Mouse (Mus musculus): Measurements from ENCODE around the gene Cfap97d1.
A peak's percentile ranks its signal among the peaks of the same experiment; 100 is the strongest.
"Not testable (repeated sequence)": the region's sequence is repeated elsewhere in the genome, so short reads cannot be mapped to it uniquely, and the experiment has no call there.

Gene Cfap97d1

GRCm38 (mm10) chr11:101973496-101973895 is 10.6 kb upstream of the Cfap97d1 start:
- no peak for DNase-seq (ENCODE audit: low read depth, low spot score)

GRCm38 (mm10) chr11:101974181-101974580 is 9.9 kb upstream of the Cfap97d1 start:
- no peak for DNase-seq (ENCODE audit: low read depth, low spot score)

- DNase-seq (ENCODE audit: low read depth, low spot score): no peak
Measured at GRCm38 (mm10) chr11:101974923-101975322, 9.2 kb upstream of the Cfap97d1 start.

GRCm38 (mm10) chr11:101976949-101977348 is 7.1 kb upstream of the Cfap97d1 start:
- DNase-seq (ENCODE audit: low read depth, low spot score): no peak

GRCm38 (mm10) chr11:101979140-101979539 is 4.9 kb upstream of the Cfap97d1 start:
- DNase-seq (ENCODE audit: low read depth, low spot score): no peak

- DNase-seq (ENCODE audit: low read depth, low spot score): no peak
Measured at GRCm38 (mm10) chr11:101980603-101981157, 3.4 kb upstream of the Cfap97d1 start.

- no peak for DNase-seq (ENCODE audit: low read depth, low spot score)
Measured at GRCm38 (mm10) chr11:101981850-101982249, 2.2 kb upstream of the Cfap97d1 start.

- no peak for DNase-seq (ENCODE audit: low read depth, low spot score)
Measured at GRCm38 (mm10) chr11:101982981-101983411, 1.1 kb upstream of the Cfap97d1 start.

GRCm38 (mm10) chr11:101983431-101983921 is 603 bp upstream of the Cfap97d1 start:
- no peak for DNase-seq (ENCODE audit: low read depth, low spot score)

- DNase-seq (ENCODE audit: low read depth, low spot score): not testable (repeated sequence)
Measured at GRCm38 (mm10) chr11:101985450-101985849, 1.4 kb downstream of the Cfap97d1 start.

GRCm38 (mm10) chr11:101985990-101986389 is 1.9 kb downstream of the Cfap97d1 start:
- DNase-seq (ENCODE audit: low read depth, low spot score): peak; percentile 78

- no peak for DNase-seq (ENCODE audit: low read depth, low spot score)
Measured at GRCm38 (mm10) chr11:101986913-101987312, 2.8 kb downstream of the Cfap97d1 start, which contains the start of gene Dusp3. Gene Dusp3 (minus strand): TSS chr11:101987013.

- DNase-seq (ENCODE audit: low read depth, low spot score): no peak
Measured at GRCm38 (mm10) chr11:101990244-101990643, 6.2 kb downstream of the Cfap97d1 start.

GRCm38 (mm10) chr11:101991813-101992212 is 7.7 kb downstream of the Cfap97d1 start:
- DNase-seq (ENCODE audit: low read depth, low spot score): no peak

GRCm38 (mm10) chr11:101992411-101992810 is 8.3 kb downstream of the Cfap97d1 start:
- DNase-seq (ENCODE audit: low read depth, low spot score): no peak

GRCm38 (mm10) chr11:101994100-101994499 is 10.0 kb downstream of the Cfap97d1 start:
- DNase-seq (ENCODE audit: low read depth, low spot score): no peak

GRCm38 (mm10) chr11:101995938-101996337 is 11.9 kb downstream of the Cfap97d1 start:
- DNase-seq (ENCODE audit: low read depth, low spot score): no peak

GRCm38 (mm10) chr11:101998258-101998657 is 14.2 kb downstream of the Cfap97d1 start:
- DNase-seq (ENCODE audit: low read depth, low spot score): no peak

- no peak for DNase-seq (ENCODE audit: low read depth, low spot score)
Measured at GRCm38 (mm10) chr11:101999466-101999865, 15.4 kb downstream of the Cfap97d1 start.

- DNase-seq (ENCODE audit: low read depth, low spot score): no peak
Measured at GRCm38 (mm10) chr11:102004251-102004650, 20.2 kb downstream of the Cfap97d1 start.

- no peak for DNase-seq (ENCODE audit: low read depth, low spot score)
Measured at GRCm38 (mm10) chr11:102006271-102006670, 22.2 kb downstream of the Cfap97d1 start.

GRCm38 (mm10) chr11:102006688-102007087 is 22.6 kb downstream of the Cfap97d1 start:
- no peak for DNase-seq (ENCODE audit: low read depth, low spot score)

GRCm38 (mm10) chr11:102008372-102008771 is 24.3 kb downstream of the Cfap97d1 start:
- no peak for DNase-seq (ENCODE audit: low read depth, low spot score)

Data from embryo, embryonic 11.5 days (tissue).